Mouse (Mus musculus): ENCODE results near the gene Scamp1.

DNA sequence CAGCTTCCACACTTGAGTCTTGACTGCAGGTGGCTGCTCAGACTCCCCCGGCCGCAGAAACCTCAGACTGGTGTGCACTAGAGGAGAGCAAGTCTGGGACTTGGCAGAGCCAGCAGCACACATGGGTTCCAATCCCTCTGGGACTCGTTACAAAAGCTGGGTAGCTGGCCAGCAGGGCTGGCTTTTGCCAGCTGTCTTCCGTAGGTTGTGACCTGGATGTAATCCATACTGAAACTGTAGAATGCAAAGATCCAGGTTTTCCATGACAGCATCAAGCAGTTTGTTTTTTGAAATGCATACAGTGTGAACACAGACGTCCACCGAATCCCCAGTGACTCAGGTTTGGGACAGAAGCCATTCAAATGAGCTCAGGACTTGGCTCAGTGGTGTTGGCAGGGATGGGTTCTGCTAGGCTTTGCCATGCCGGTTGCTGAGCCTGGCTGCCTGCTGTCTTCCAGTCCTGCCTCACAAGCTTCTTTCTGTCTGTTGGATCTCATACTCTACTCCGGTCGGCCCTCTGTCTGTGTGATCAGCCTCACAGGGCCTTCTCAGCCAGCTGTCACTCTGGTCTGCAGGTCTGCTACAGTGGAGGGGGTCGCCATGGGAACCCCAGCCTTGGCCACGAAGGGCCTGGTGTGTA is 107.1 kb downstream of the Scamp1 start:
- TF ChIP-seq GATA1 (IDR thresholded peaks at IDR 0.05; ENCODE audit: borderline replicate concordance, low read length) (no peak), FLI1 (IDR thresholded peaks at IDR 0.05; ENCODE audit: low read length) (no peak)
